In the genomic region with DNA sequence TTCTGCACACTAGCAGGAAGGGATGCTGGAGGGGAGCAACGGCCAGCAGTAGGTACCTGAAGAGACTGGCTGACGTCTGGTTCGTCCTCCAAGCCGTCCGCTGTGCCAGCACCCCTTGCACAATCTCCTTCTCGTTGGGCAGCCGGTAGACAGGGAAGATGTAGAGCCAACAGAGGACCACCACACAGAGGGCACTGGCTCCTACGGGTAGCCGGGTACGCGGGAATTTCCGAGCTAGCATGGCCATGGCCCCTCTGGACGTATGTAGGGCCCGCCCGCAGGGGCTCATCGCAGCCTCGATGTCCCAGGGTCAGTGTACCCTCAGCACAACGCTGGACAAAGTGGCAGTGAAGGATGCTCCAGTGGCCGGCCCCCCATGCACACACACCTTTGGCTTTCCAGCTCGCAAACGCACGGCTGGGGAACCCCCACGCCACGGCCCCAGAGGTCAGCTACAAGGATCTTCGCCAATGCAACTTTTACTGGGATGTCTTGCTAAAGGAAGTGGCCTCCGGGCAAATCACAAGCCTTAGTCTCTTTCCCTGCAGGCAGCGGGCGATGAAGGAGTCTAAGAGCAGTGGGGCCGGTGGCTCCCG, we compare ENCODE assay signal across 8 mouse cellular contexts. TPM values are rescaled to one million over a fixed set of nuclear protein-coding genes. Genes with fewer than 3 reads are reported as not detected.
DNase-seq lines count a peak whose midpoint lies in the region; ATAC-seq lines count a peak whose summit lies in the region.

No protein-coding gene starts in this region.

- DNase-seq in kidney, adult 18-20 months, result peak; percentile 29
- no peak for DNase-seq in kidney, adult 11 months
- peak; percentile 58 to 80 for DNase-seq in cerebellum, postnatal 10 days
- DNase-seq in heart, postnatal 4 days, result peak; percentile 6
- peak; percentile 73 for DNase-seq in thymus, postnatal 25 days
- DNase-seq in gastrocnemius, adult 8-10 months (ENCODE audit: low spot score in 2 of 2), result no peak
- DNase-seq in urinary bladder, postnatal 14 days (ENCODE audit: low spot score), result no peak

- H3K27ac ChIP-seq in liver, embryonic 16.5 days (ENCODE audit: low read length), result no peak overlapping the region

- peaks cover 31% of the 10 kb centered on the region for H3K27me3 ChIP-seq in liver, embryonic 16.5 days (ENCODE audit: control insufficient read depth, insufficient read depth, low read depth, low read length)

- H3K36me3 ChIP-seq in liver, embryonic 16.5 days (ENCODE audit: control insufficient read depth, insufficient read depth), result no peaks in the 10 kb centered on the region

- WGBS in liver, embryonic 16.5 days (ENCODE audit: insufficient replicate concordance), result 17% methylated on average over 30 of the region's 30 CpGs

- no peak overlapping the region for H3K9ac ChIP-seq in liver, embryonic 16.5 days (ENCODE audit: low read depth, low read length)

- no peak for ATAC-seq in liver, embryonic 16.5 days (ENCODE audit: low read depth)

- H3K4me2 ChIP-seq in liver, embryonic 16.5 days (ENCODE audit: low read depth, low read length), result peak overlapping the region; percentile 62

- H3K4me3 ChIP-seq in liver, embryonic 16.5 days (ENCODE audit: low read depth, low read length), result peak overlapping the region; percentile 48

- no peaks in the 10 kb centered on the region for H3K9me3 ChIP-seq in liver, embryonic 16.5 days (replicated peaks; ENCODE audit: control insufficient read depth, low read length)

- no peaks in the 10 kb centered on the region; the same call in 1 of the 2 replicates for H3K4me1 ChIP-seq in liver, embryonic 16.5 days (ENCODE audit: control insufficient read depth, low read depth, low read length)

RNA-seq across cellular contexts. Expression of gene St8sia1, which starts 0.7 kb away (rescaled TPM):
- total RNA-seq in heart, postnatal 4 days (2021), result 1 to 10 TPM; 1.5 to 2.0 TPM
- 0.05 and 0.21 TPM in 2 replicates for polyA plus RNA-seq in liver, embryonic 16.5 days (2015; fragmentation: Nextera tagmentation; extraction: Ambion mirVana)
- under 1 TPM; 0.08 to 0.19 (median 0.13) TPM for total RNA-seq in gastrocnemius, adult 8-10 months (2022)

Comparison
In these comparisons a context has a peak if more than half of its experiments do, and no peak if none do; other contexts are left out.
1. DNase-seq: peak in kidney, adult 18-20 months (single experiment), cerebellum, postnatal 10 days (2 of 2), heart, postnatal 4 days (single experiment) and thymus, postnatal 25 days (single experiment); none in kidney, adult 11 months (single experiment), gastrocnemius, adult 8-10 months (0 of 2) and urinary bladder, postnatal 14 days (single experiment).